Mouse (Mus musculus): ENCODE measurements around the gene Farsa. TPM values are rescaled to one million over a fixed set of nuclear protein-coding genes. Genes with fewer than 3 reads are reported as not detected.
"Not testable (repeated sequence)": the region's sequence is repeated elsewhere in the genome, so short reads cannot be mapped to it uniquely, and the experiment has no call there.

Gene Farsa
- total and polyA plus RNA-seq, 3 experiments: 39.6 to 182 (median 152) TPM

DNA sequence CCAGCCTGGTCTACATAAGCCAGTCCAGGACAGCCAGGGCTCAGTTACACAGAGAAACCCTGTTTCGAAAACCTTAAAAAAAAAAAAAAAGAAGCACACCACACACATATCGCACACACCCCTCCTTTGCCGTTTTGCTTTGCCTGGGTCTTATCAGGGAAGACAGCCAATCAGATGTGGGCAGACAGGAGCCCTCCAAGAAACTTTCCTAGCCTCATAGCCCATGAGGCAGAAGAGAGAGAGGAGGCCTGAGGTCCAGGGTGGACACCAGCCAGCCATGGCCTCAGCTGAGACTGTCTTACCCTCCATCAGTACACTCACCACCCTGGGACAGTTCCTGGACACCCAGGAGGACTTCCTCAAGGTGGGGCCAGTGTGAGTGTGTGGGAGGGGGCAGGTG, 45.0 kb downstream of the Farsa start, which contains the start of gene Klf1:
TSS of gene Klf1 (plus strand) at position 177 of the 400 bp plus-strand sequence.
- peak; percentile 81 for DNase-seq (ENCODE audit: low spot score)
- ATAC-seq (ENCODE audit: extremely low read depth, insufficient number of reproducible peaks, low FRiP score, poor library complexity, severe bottlenecking): peak; percentile 64
- H3K27me3 ChIP-seq (ENCODE audit: insufficient read depth, low read length): no peaks in the 10 kb centered on the region
- peaks cover 47% of the 10 kb centered on the region for H3K36me3 ChIP-seq (replicated peaks)
- TF ChIP-seq GATA1 (IDR thresholded peaks at IDR 0.05; ENCODE audit: borderline replicate concordance, low read length) (no peak), TAL1 (conservative IDR thresholded peaks at IDR 0.05; ENCODE audit: low read depth, low read length) (no peak; the same call in 1 of the 2 replicates), CTCF (IDR thresholded peaks at IDR 0.05; ENCODE audit: low read depth, low read length) (no peak), POLR2AphosphoS5 (IDR thresholded peaks at IDR 0.05; ENCODE audit: insufficient replicate concordance, low read depth, low read length) (no peak), GATA2 (IDR thresholded peaks at IDR 0.05; ENCODE audit: borderline replicate concordance, low read depth, low read length) (no peak)
- peak within 1 kb of the TSS; percentile 84 for H3K4me3 ChIP-seq (ENCODE audit: low read depth, low read length)
- no peaks in the 10 kb centered on the region for H3K9me3 ChIP-seq (replicated peaks)
- peaks cover 65% of the 10 kb centered on the region for H3K4me1 ChIP-seq (ENCODE audit: insufficient read depth, low read depth, low read length)

DNA sequence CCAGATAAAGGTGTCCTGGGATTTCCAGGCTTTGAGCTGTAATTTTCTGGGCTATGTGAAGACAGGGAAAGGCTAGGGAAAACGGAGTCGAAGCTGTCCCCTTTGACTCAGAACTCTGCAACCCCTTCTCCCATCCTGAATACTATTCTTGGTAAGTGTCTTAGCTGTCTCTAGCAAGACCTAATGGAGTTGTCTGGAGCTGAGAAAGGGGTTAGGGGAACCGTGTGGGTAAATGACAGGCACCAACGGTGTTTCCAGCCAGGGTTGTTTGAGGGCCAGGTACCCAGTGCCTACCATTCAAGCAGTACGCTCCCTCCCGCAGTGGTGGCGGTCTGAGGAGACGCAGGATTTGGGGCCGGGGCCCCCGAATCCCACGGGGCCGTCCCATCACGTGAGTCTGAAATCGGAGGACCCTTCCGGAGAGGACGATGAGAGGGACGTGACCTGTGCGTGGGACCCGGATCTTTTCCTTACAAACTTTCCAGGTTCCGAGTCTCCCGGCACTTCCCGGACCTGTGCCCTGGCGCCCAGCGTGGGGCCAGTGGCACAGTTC, 45.7 kb downstream of the Farsa start:
- Histone ChIP-seq H3K36me3 (replicated peaks) (peaks cover 50% of the 10 kb centered on the region), H3K9me3 (replicated peaks) (no peaks in the 10 kb centered on the region), H3K4me3 (ENCODE audit: low read depth, low read length) (peak overlapping the region; percentile 84), H3K4me1 (ENCODE audit: insufficient read depth, low read depth, low read length) (peaks cover 70% of the 10 kb centered on the region), H3K27me3 (ENCODE audit: insufficient read depth, low read length) (no peaks in the 10 kb centered on the region)
- DNase-seq (ENCODE audit: low spot score): no peak
- no peak for ATAC-seq (ENCODE audit: extremely low read depth, insufficient number of reproducible peaks, low FRiP score, poor library complexity, severe bottlenecking)
- TF ChIP-seq POLR2AphosphoS5 (IDR thresholded peaks at IDR 0.05; ENCODE audit: insufficient replicate concordance, low read depth, low read length): no peak; the same call in 1 of the 2 replicates
- TF ChIP-seq GATA2 (IDR thresholded peaks at IDR 0.05; ENCODE audit: borderline replicate concordance, low read depth, low read length): no peak
- peak; percentile 7; the same call in 1 of the 2 replicates for TF ChIP-seq TAL1 (conservative IDR thresholded peaks at IDR 0.05; ENCODE audit: low read depth, low read length)

DNA sequence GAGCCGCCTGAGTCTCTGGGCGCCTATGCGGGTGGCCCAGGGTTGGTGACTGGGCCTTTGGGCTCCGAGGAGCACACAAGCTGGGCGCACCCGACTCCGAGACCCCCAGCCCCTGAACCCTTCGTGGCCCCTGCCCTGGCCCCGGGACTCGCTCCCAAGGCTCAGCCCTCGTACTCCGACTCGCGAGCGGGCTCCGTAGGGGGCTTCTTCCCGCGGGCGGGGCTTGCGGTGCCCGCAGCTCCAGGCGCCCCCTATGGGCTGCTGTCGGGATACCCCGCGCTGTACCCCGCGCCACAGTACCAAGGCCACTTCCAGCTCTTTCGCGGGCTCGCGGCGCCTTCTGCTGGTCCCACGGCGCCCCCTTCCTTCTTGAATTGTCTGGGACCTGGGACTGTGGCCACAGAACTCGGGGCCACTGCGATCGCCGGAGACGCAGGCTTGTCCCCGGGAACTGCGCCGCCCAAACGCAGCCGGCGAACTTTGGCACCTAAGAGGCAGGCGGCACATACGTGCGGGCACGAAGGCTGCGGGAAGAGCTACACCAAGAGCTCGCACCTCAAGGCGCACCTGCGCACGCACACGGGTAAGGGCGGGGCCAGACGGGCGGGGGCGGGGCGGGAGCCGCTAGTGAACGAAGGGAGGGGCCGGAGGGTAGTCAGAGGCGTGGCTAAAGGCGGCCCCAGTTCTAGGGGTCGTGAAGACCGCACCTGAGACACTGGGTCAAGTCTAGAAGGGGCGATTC, 46.3 kb downstream of the Farsa start:
- ATAC-seq (ENCODE audit: extremely low read depth, insufficient number of reproducible peaks, low FRiP score, poor library complexity, severe bottlenecking) (peak; percentile 35; the same call in 1 of the 2 replicates), DNase-seq (ENCODE audit: low spot score) (peak; percentile 73)
- no peak for TF ChIP-seq TAL1 (conservative IDR thresholded peaks at IDR 0.05; ENCODE audit: low read depth, low read length)
- peak; percentile 62; the same call in 1 of the 2 replicates for TF ChIP-seq CTCF (IDR thresholded peaks at IDR 0.05; ENCODE audit: low read depth, low read length)
- TF ChIP-seq POLR2AphosphoS5 (IDR thresholded peaks at IDR 0.05; ENCODE audit: insufficient replicate concordance, low read depth, low read length): no peak
- TF ChIP-seq GATA2 (IDR thresholded peaks at IDR 0.05; ENCODE audit: borderline replicate concordance, low read depth, low read length): no peak
- peak overlapping the region; percentile 84 for H3K4me3 ChIP-seq (ENCODE audit: low read depth, low read length)
- H3K4me1 ChIP-seq (ENCODE audit: insufficient read depth, low read depth, low read length): peaks cover 71% of the 10 kb centered on the region
- peaks cover 53% of the 10 kb centered on the region for H3K36me3 ChIP-seq (replicated peaks)
- H3K27me3 ChIP-seq (ENCODE audit: insufficient read depth, low read length): no peaks in the 10 kb centered on the region
- H3K9me3 ChIP-seq (replicated peaks): no peaks in the 10 kb centered on the region

DNA sequence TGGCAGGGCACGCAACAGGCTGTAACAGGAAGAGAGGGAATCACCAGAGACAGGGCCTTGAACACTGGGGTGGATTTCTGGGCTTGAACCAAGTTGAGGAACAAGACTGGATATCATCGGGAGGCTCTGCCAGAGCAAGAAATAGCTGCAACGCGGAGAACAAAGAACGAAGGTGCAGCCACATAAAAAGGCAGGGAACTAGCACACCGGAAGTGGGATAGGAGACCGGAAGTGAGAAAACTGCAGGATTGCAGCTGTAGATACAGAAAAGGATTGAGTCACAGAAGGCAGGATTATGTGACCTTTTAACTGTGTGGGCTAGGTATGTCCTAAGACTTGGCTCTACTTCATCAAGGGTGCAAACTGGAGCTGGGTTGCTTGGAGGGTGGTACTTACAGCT, 47.6 kb downstream of the Farsa start:
- TF ChIP-seq CTCF (IDR thresholded peaks at IDR 0.05; ENCODE audit: low read depth, low read length): no peak
- TF ChIP-seq GATA2 (IDR thresholded peaks at IDR 0.05; ENCODE audit: borderline replicate concordance, low read depth, low read length): no peak
- no peak for TF ChIP-seq POLR2AphosphoS5 (IDR thresholded peaks at IDR 0.05; ENCODE audit: insufficient replicate concordance, low read depth, low read length)
- no peak for TF ChIP-seq GATA1 (IDR thresholded peaks at IDR 0.05; ENCODE audit: borderline replicate concordance, low read length)
- no peak for TF ChIP-seq TAL1 (conservative IDR thresholded peaks at IDR 0.05; ENCODE audit: low read depth, low read length)
- Histone ChIP-seq H3K4me3 (ENCODE audit: low read depth, low read length) (peak overlapping the region; percentile 38; the same call in 1 of the 2 replicates), H3K27me3 (ENCODE audit: insufficient read depth, low read length) (no peaks in the 10 kb centered on the region), H3K4me1 (ENCODE audit: insufficient read depth, low read depth, low read length) (peaks cover 63% of the 10 kb centered on the region), H3K36me3 (replicated peaks) (peaks cover 53% of the 10 kb centered on the region), H3K9me3 (replicated peaks) (no peaks in the 10 kb centered on the region)
- ATAC-seq (ENCODE audit: extremely low read depth, insufficient number of reproducible peaks, low FRiP score, poor library complexity, severe bottlenecking): no peak
- no peak for DNase-seq (ENCODE audit: low spot score)

DNA sequence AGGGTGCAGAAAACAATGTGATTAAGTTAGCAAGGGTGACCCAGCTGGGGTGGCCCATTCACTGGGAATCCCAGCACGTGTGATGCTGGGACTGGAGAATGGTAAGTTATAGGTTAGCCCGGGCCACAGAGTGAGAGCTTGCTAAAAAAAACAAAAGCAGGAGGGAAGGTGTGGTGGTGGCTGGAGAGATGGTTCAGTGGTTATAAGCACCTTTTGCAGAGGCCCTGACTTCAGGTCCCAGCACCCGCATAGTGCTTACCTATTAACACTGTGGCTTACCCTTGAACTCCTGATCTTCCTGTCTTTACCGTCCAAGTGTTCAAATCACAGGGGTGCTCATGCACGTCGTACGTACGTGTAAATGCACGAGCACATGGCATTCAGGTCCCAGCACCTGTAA, 50.2 kb downstream of the Farsa start:
- no peaks in the 10 kb centered on the region for H3K27me3 ChIP-seq (ENCODE audit: insufficient read depth, low read length)
- no peaks in the 10 kb centered on the region for H3K9me3 ChIP-seq (replicated peaks)
- H3K4me1 ChIP-seq (ENCODE audit: insufficient read depth, low read depth, low read length): peaks cover 63% of the 10 kb centered on the region
- H3K4me3 ChIP-seq (ENCODE audit: low read depth, low read length): no peak overlapping the region
- H3K36me3 ChIP-seq (replicated peaks): peaks cover 76% of the 10 kb centered on the region
- ATAC-seq (ENCODE audit: extremely low read depth, insufficient number of reproducible peaks, low FRiP score, poor library complexity, severe bottlenecking): no peak
- DNase-seq (ENCODE audit: low spot score): no peak
- TF ChIP-seq TAL1 (conservative IDR thresholded peaks at IDR 0.05; ENCODE audit: low read depth, low read length) (no peak), POLR2AphosphoS5 (IDR thresholded peaks at IDR 0.05; ENCODE audit: insufficient replicate concordance, low read depth, low read length) (no peak), GATA2 (IDR thresholded peaks at IDR 0.05; ENCODE audit: borderline replicate concordance, low read depth, low read length) (no peak)

DNA sequence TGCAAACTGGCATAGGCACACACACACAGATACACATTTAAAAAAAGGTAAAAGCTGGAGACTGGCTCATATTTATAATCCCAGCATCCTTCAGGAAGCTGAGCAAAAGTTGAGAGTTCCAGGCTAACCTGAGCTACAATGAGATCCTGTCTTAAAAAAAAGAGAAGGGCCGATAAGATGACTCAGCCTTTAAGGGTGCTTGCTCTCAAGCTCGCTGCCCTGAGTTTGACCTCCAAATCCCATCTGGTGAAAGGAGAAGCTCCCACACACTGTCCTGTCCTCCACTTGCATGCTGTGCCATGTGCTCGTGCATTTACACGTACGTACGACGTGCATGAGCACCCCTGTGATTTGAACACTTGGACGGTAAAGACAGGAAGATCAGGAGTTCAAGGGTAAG, 50.7 kb downstream of the Farsa start:
- Histone ChIP-seq H3K36me3 (replicated peaks) (peaks cover 80% of the 10 kb centered on the region), H3K27me3 (ENCODE audit: insufficient read depth, low read length) (no peaks in the 10 kb centered on the region), H3K4me1 (ENCODE audit: insufficient read depth, low read depth, low read length) (peaks cover 67% of the 10 kb centered on the region), H3K9me3 (replicated peaks) (no peaks in the 10 kb centered on the region), H3K4me3 (ENCODE audit: low read depth, low read length) (no peak overlapping the region)
- TF ChIP-seq CTCF (IDR thresholded peaks at IDR 0.05; ENCODE audit: low read depth, low read length) (no peak), TAL1 (conservative IDR thresholded peaks at IDR 0.05; ENCODE audit: low read depth, low read length) (no peak), POLR2AphosphoS5 (IDR thresholded peaks at IDR 0.05; ENCODE audit: insufficient replicate concordance, low read depth, low read length) (no peak), GATA1 (IDR thresholded peaks at IDR 0.05; ENCODE audit: borderline replicate concordance, low read length) (no peak), GATA2 (IDR thresholded peaks at IDR 0.05; ENCODE audit: borderline replicate concordance, low read depth, low read length) (no peak)
- no peak for ATAC-seq (ENCODE audit: extremely low read depth, insufficient number of reproducible peaks, low FRiP score, poor library complexity, severe bottlenecking)
- no peak for DNase-seq (ENCODE audit: low spot score)

DNA sequence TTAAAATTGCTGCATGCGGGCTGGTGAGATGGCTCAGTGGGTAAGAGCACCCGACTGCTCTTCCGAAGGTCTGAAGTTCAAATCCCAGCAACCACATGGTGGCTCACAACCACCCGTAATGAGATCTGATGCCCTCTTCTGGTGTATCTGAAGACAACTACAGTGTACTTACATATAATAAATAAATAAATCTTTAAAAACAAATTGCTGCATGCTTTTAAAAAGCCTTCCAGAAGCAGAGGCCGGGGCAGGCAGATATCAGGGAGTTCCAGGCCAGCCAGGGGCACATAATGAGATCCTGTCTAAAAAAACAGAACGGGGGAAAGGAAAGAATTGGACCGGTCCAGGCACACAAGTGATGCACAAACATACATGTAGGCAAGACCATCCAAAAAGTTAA, 51.2 kb downstream of the Farsa start:
- not testable (repeated sequence) for H3K9me3 ChIP-seq (replicated peaks); ATAC-seq (ENCODE audit: extremely low read depth, insufficient number of reproducible peaks, low FRiP score, poor library complexity, severe bottlenecking); H3K27me3 ChIP-seq (ENCODE audit: insufficient read depth, low read length); DNase-seq (ENCODE audit: low spot score)
- Histone ChIP-seq H3K36me3 (replicated peaks) (peaks cover 81% of the 10 kb centered on the region), H3K4me3 (ENCODE audit: low read depth, low read length) (peak overlapping the region; percentile 74; the same call in 1 of the 2 replicates), H3K4me1 (ENCODE audit: insufficient read depth, low read depth, low read length) (peaks cover 72% of the 10 kb centered on the region)
